Mouse (Mus musculus): ENCODE measurements at regions not wholly inside any gene's neighbourhood (a gene's known extent, or its start where the extent isn't known, plus 50 kb on each side); places are given as distances from the start of the nearest gene placed in this dataset.

GRCm38 (mm10) chr1:39098154-39098553 lies 95.4 kb upstream of the Npas2 start:
- Histone ChIP-seq H3K9ac (ENCODE audit: control insufficient read depth, low read depth, low read length, poor library complexity, severe bottlenecking) (no peak overlapping the region), H3K27ac (ENCODE audit: control insufficient read depth, low read depth, low read length) (no peak overlapping the region), H3K4me1 (ENCODE audit: control insufficient read depth in 1 of 2, insufficient read depth in 2 of 2, low read length in 2 of 2) (no peaks in the 10 kb centered on the region), H3K27me3 (ENCODE audit: control insufficient read depth in 1 of 2, insufficient read depth in 2 of 2, low read length in 2 of 2) (no peaks in the 10 kb centered on the region), H3K4me3 (ENCODE audit: control insufficient read depth in 1 of 2, insufficient read depth in 1 of 2, low read depth in 2 of 2, low read length in 2 of 2) (no peak overlapping the region), H3K9me3 (replicated peaks; ENCODE audit: insufficient read depth, low read length) (no peaks in the 10 kb centered on the region), H3K79me2 (ENCODE audit: control insufficient read depth, insufficient read depth, low read length, poor library complexity) (no peaks in the 10 kb centered on the region), H3K36me3 (ENCODE audit: control insufficient read depth in 1 of 2, insufficient read depth in 2 of 2, low read length in 2 of 2) (no peaks in the 10 kb centered on the region)
- DNase-seq (ENCODE audit: low read depth, low spot score) = no peak
- TF ChIP-seq ZC3H11A (IDR thresholded peaks at IDR 0.05; ENCODE audit: low read depth, low read length) = no peak
- TF ChIP-seq JUND (IDR thresholded peaks at IDR 0.05; ENCODE audit: low read depth, low read length) = no peak
- no peak for TF ChIP-seq MYC (IDR thresholded peaks at IDR 0.05; ENCODE audit: low read depth, low read length)
- no peak for TF ChIP-seq POLR2AphosphoS5 (IDR thresholded peaks at IDR 0.05; ENCODE audit: borderline replicate concordance, low read depth, low read length)
- TF ChIP-seq MEF2A (IDR thresholded peaks at IDR 0.05; ENCODE audit: extremely low read depth, insufficient replicate concordance, low read depth, low read length, poor library complexity, severe bottlenecking) = no peak
- TF ChIP-seq ZKSCAN1 (IDR thresholded peaks at IDR 0.05; ENCODE audit: low read depth, low read length) = no peak
- TF ChIP-seq HCFC1 (IDR thresholded peaks at IDR 0.05; ENCODE audit: low read depth, low read length) = no peak
- no peak for TF ChIP-seq GABPA (IDR thresholded peaks at IDR 0.05; ENCODE audit: low read depth, low read length)
- no peak for TF ChIP-seq NRF1 (IDR thresholded peaks at IDR 0.05; ENCODE audit: insufficient read depth, low read depth, low read length, poor library complexity, severe bottlenecking)
- no peak for TF ChIP-seq SIN3A (IDR thresholded peaks at IDR 0.05; ENCODE audit: low read length)
- TF ChIP-seq MAZ (IDR thresholded peaks at IDR 0.05; ENCODE audit: low read depth, low read length) = no peak
- TF ChIP-seq TAL1 (IDR thresholded peaks at IDR 0.05; ENCODE audit: low read length) = no peak
- TF ChIP-seq RAD21 (IDR thresholded peaks at IDR 0.05; ENCODE audit: low read depth, low read length) = no peak
- no peak for TF ChIP-seq MYB (IDR thresholded peaks at IDR 0.05; ENCODE audit: low read depth, low read length)
- no peak for TF ChIP-seq POLR2AphosphoS2 (IDR thresholded peaks at IDR 0.05; ENCODE audit: low read length)
- TF ChIP-seq ZNF384 (IDR thresholded peaks at IDR 0.05; ENCODE audit: low read depth, low read length) = no peak
- TF ChIP-seq ZMIZ1 (IDR thresholded peaks at IDR 0.05; ENCODE audit: low read depth, low read length) = no peak
- no peak for TF ChIP-seq EP300 (IDR thresholded peaks at IDR 0.05; ENCODE audit: low read depth in 1 of 2, low read length in 2 of 2)

- Histone ChIP-seq H3K4me3 (ENCODE audit: control insufficient read depth in 1 of 2, insufficient read depth in 1 of 2, low read depth in 2 of 2, low read length in 2 of 2) (no peak overlapping the region), H3K27me3 (ENCODE audit: control insufficient read depth in 1 of 2, insufficient read depth in 2 of 2, low read length in 2 of 2) (no peaks in the 10 kb centered on the region; a peak in 1 of 4 replicates), H3K9ac (ENCODE audit: control insufficient read depth, low read depth, low read length, poor library complexity, severe bottlenecking) (no peak overlapping the region), H3K36me3 (ENCODE audit: control insufficient read depth in 1 of 2, insufficient read depth in 2 of 2, low read length in 2 of 2) (no peaks in the 10 kb centered on the region), H3K79me2 (ENCODE audit: control insufficient read depth, insufficient read depth, low read length, poor library complexity) (no peaks in the 10 kb centered on the region), H3K9me3 (replicated peaks; ENCODE audit: insufficient read depth, low read length) (no peaks in the 10 kb centered on the region), H3K27ac (ENCODE audit: control insufficient read depth, low read depth, low read length) (no peak overlapping the region), H3K4me1 (ENCODE audit: control insufficient read depth in 1 of 2, insufficient read depth in 2 of 2, low read length in 2 of 2) (no peaks in the 10 kb centered on the region)
- DNase-seq (ENCODE audit: low read depth, low spot score) = no peak
- no peak for TF ChIP-seq TBP (IDR thresholded peaks at IDR 0.05; ENCODE audit: low read depth, low read length)
- no peak for TF ChIP-seq NRF1 (IDR thresholded peaks at IDR 0.05; ENCODE audit: insufficient read depth, low read depth, low read length, poor library complexity, severe bottlenecking)
- no peak for TF ChIP-seq MXI1 (IDR thresholded peaks at IDR 0.05; ENCODE audit: low read depth, low read length)
- TF ChIP-seq MAZ (IDR thresholded peaks at IDR 0.05; ENCODE audit: low read depth, low read length) = no peak
- TF ChIP-seq POLR2A (IDR thresholded peaks at IDR 0.05; ENCODE audit: control insufficient read depth in 1 of 2, insufficient read depth in 1 of 2, low read depth in 1 of 2, low read length in 2 of 2, poor library complexity in 1 of 2) = no peak
- no peak for TF ChIP-seq SMC3 (IDR thresholded peaks at IDR 0.05; ENCODE audit: low read depth, low read length)
- TF ChIP-seq ZMIZ1 (IDR thresholded peaks at IDR 0.05; ENCODE audit: low read depth, low read length) = no peak
- no peak for TF ChIP-seq POLR2AphosphoS5 (IDR thresholded peaks at IDR 0.05; ENCODE audit: borderline replicate concordance, low read depth, low read length)
- no peak for TF ChIP-seq GATA1 (IDR thresholded peaks at IDR 0.05; ENCODE audit: low read depth, low read length)
- no peak for TF ChIP-seq TAL1 (IDR thresholded peaks at IDR 0.05; ENCODE audit: low read length)
- no peak for TF ChIP-seq ZKSCAN1 (IDR thresholded peaks at IDR 0.05; ENCODE audit: low read depth, low read length)
- no peak for TF ChIP-seq MYB (IDR thresholded peaks at IDR 0.05; ENCODE audit: low read depth, low read length)
- no peak for TF ChIP-seq E2F4 (IDR thresholded peaks at IDR 0.05; ENCODE audit: borderline replicate concordance, low read depth, low read length)
- TF ChIP-seq CHD1 (IDR thresholded peaks at IDR 0.05; ENCODE audit: low read depth, low read length) = no peak
- no peak for TF ChIP-seq JUND (IDR thresholded peaks at IDR 0.05; ENCODE audit: low read depth, low read length)
- no peak for TF ChIP-seq ETS1 (IDR thresholded peaks at IDR 0.05; ENCODE audit: low read depth, low read length)
- TF ChIP-seq UBTF (IDR thresholded peaks at IDR 0.05; ENCODE audit: borderline replicate concordance, insufficient read depth, low read depth, low read length) = no peak
- no peak for TF ChIP-seq RAD21 (IDR thresholded peaks at IDR 0.05; ENCODE audit: low read depth, low read length)
- no peak for TF ChIP-seq MEF2A (IDR thresholded peaks at IDR 0.05; ENCODE audit: extremely low read depth, insufficient replicate concordance, low read depth, low read length, poor library complexity, severe bottlenecking)
Observed at GRCm38 (mm10) chr1:39099246-39099645, 94.3 kb upstream of the Npas2 start.
